Comparison of ENCODE assay signal across 8 mouse cellular contexts in genomic region chr10:125968191-125969132, GRCm38 (mm10). TPM values are rescaled to one million over a fixed set of nuclear protein-coding genes. Genes with fewer than 3 reads are reported as not detected.
A peak's percentile ranks its signal among the peaks of the same experiment; 100 is the strongest.
DNase-seq lines count a peak whose midpoint lies in the region; ATAC-seq lines count a peak whose summit lies in the region.

No protein-coding gene starts in this region.

- WGBS in lung, embryonic 16.5 days, result 15% methylated on average over 16 of the region's 16 CpGs
- WGBS in forebrain, embryonic 15.5 days, result 9% methylated on average over 16 of the region's 16 CpGs
- WGBS in liver, embryonic 12.5 days (ENCODE audit: insufficient replicate concordance), result 33% methylated on average over 16 of the region's 16 CpGs
- WGBS in stomach, embryonic 15.5 days, result 10% methylated on average over 16 of the region's 16 CpGs

- peak overlapping the region; percentile 83 for H3K4me3 ChIP-seq in lung, embryonic 16.5 days (ENCODE audit: low read length)
- H3K4me3 ChIP-seq in forebrain, embryonic 15.5 days, result peak overlapping the region; percentile 84; the same call in 1 of the 2 replicates
- H3K4me3 ChIP-seq in liver, embryonic 12.5 days, result no peak overlapping the region
- peak overlapping the region; percentile 89 for H3K4me3 ChIP-seq in stomach, embryonic 15.5 days (replicated peaks)

- ATAC-seq in lung, embryonic 16.5 days (ENCODE audit: low read depth), result no peak
- no peak for ATAC-seq in forebrain, embryonic 15.5 days (replicated peaks)
- ATAC-seq in liver, embryonic 12.5 days, result no peak
- no peak for ATAC-seq in stomach, embryonic 15.5 days (ENCODE audit: insufficient read depth, low FRiP score, low read depth)

- peaks cover 3% of the 10 kb centered on the region; the same call in 1 of the 2 replicates for H3K36me3 ChIP-seq in lung, embryonic 16.5 days (ENCODE audit: control insufficient read depth, insufficient read depth, low read length)
- H3K36me3 ChIP-seq in forebrain, embryonic 15.5 days, result no peaks in the 10 kb centered on the region
- H3K36me3 ChIP-seq in liver, embryonic 12.5 days, result no peaks in the 10 kb centered on the region
- no peaks in the 10 kb centered on the region for H3K36me3 ChIP-seq in stomach, embryonic 15.5 days

- no peaks in the 10 kb centered on the region for H3K27me3 ChIP-seq in lung, embryonic 16.5 days (ENCODE audit: control insufficient read depth, insufficient read depth, low read depth, low read length)
- H3K27me3 ChIP-seq in forebrain, embryonic 15.5 days, result peaks cover 18% of the 10 kb centered on the region; the same call in 1 of the 2 replicates
- peaks cover 47% of the 10 kb centered on the region for H3K27me3 ChIP-seq in liver, embryonic 12.5 days (replicated peaks)
- no peaks in the 10 kb centered on the region for H3K27me3 ChIP-seq in stomach, embryonic 15.5 days (replicated peaks)

- H3K4me2 ChIP-seq in lung, embryonic 16.5 days (ENCODE audit: low read depth, low read length), result peak overlapping the region; percentile 75
- peak overlapping the region; percentile 100 for H3K4me2 ChIP-seq in forebrain, embryonic 15.5 days (replicated peaks)
- 0 out of 2 replicates have a peak overlapping the region, but pooled peaks have one; percentile 76 for H3K4me2 ChIP-seq in liver, embryonic 12.5 days
- peak overlapping the region; percentile 72 for H3K4me2 ChIP-seq in stomach, embryonic 15.5 days

- H3K4me1 ChIP-seq in lung, embryonic 16.5 days (replicated peaks; ENCODE audit: control insufficient read depth, insufficient read depth, low read length), result peaks cover 20% of the 10 kb centered on the region; the same call in 1 of the 2 replicates
- peaks cover 32% of the 10 kb centered on the region for H3K4me1 ChIP-seq in forebrain, embryonic 15.5 days
- H3K4me1 ChIP-seq in liver, embryonic 12.5 days, result peaks cover 15% of the 10 kb centered on the region; the same call in 1 of the 2 replicates
- H3K4me1 ChIP-seq in stomach, embryonic 15.5 days, result peaks cover 7% of the 10 kb centered on the region; the same call in 1 of the 2 replicates

- peak overlapping the region; percentile 89 for H3K9ac ChIP-seq in lung, embryonic 16.5 days (ENCODE audit: low read length)
- no peak overlapping the region for H3K9ac ChIP-seq in forebrain, embryonic 15.5 days (replicated peaks)
- H3K9ac ChIP-seq in liver, embryonic 12.5 days, result no peak overlapping the region
- H3K9ac ChIP-seq in stomach, embryonic 15.5 days, result peak overlapping the region; percentile 92; the same call in 1 of the 2 replicates

- DNase-seq in lung, postnatal 14 days, result no peak
- DNase-seq in natural killer cell, adult 2 months (ENCODE audit: low spot score in 2 of 2), result no peak
- no peak for DNase-seq in right cerebral cortex, postnatal 10 days (ENCODE audit: low spot score in 2 of 2)
- DNase-seq in adrenal gland, adult (ENCODE audit: inconsistent age in 2 of 2, low spot score in 1 of 2), result no peak

- peak overlapping the region; percentile 72 for H3K27ac ChIP-seq in lung, embryonic 16.5 days (ENCODE audit: low read length)
- H3K27ac ChIP-seq in forebrain, embryonic 15.5 days (replicated peaks), result no peak overlapping the region
- no peak overlapping the region for H3K27ac ChIP-seq in liver, embryonic 12.5 days
- peak overlapping the region; percentile 95 for H3K27ac ChIP-seq in stomach, embryonic 15.5 days

- no peaks in the 10 kb centered on the region for H3K9me3 ChIP-seq in lung, embryonic 16.5 days (ENCODE audit: control insufficient read depth, low read length)
- no peaks in the 10 kb centered on the region for H3K9me3 ChIP-seq in forebrain, embryonic 15.5 days
- H3K9me3 ChIP-seq in liver, embryonic 12.5 days (replicated peaks), result no peaks in the 10 kb centered on the region
- H3K9me3 ChIP-seq in stomach, embryonic 15.5 days, result no peaks in the 10 kb centered on the region

RNA-seq across cellular contexts. Expression of gene Lrig3, which starts 2.5 kb away (rescaled TPM):
- 8.3 and 9.4 TPM in 2 replicates for polyA plus RNA-seq in lung, embryonic 16.5 days (2015; fragmentation: Nextera tagmentation; extraction: Ambion mirVana)
- 1.9 and 2.0 TPM in 2 replicates for polyA plus RNA-seq in forebrain, embryonic 15.5 days (2015; fragmentation: Nextera tagmentation; extraction: Ambion mirVana)
- polyA plus RNA-seq in liver, embryonic 12.5 days (2016; fragmentation: Nextera tagmentation; extraction: Ambion mirVana), result 1.8 and 1.9 TPM in 2 replicates
- 19.4 and 21.5 TPM in 2 replicates for polyA plus RNA-seq in stomach, embryonic 15.5 days (2015; fragmentation: Nextera tagmentation; extraction: Ambion mirVana)

Comparison
In these comparisons a context has a peak if more than half of its experiments do, and no peak if none do; other contexts are left out.
1. H3K27ac ChIP-seq: peak in lung, embryonic 16.5 days (single experiment) and stomach, embryonic 15.5 days (single experiment); none in forebrain, embryonic 15.5 days (single experiment) and liver, embryonic 12.5 days (single experiment).
2. H3K9ac ChIP-seq: peak in lung, embryonic 16.5 days (single experiment) and stomach, embryonic 15.5 days (single experiment); none in forebrain, embryonic 15.5 days (single experiment) and liver, embryonic 12.5 days (single experiment).
3. Peak in every context shown above with its lines, with median percentiles within 50 percentile points of each other: H3K4me2 ChIP-seq.